Mouse (Mus musculus): ENCODE measurements around the gene Colec11. TPM values are rescaled to one million over a fixed set of nuclear protein-coding genes. Genes with fewer than 3 reads are reported as not detected.

The Colec11 gene
- 0.82 and 1.2 TPM in 2 replicates for polyA plus RNA-seq (2012; rRNA removed)

DNA sequence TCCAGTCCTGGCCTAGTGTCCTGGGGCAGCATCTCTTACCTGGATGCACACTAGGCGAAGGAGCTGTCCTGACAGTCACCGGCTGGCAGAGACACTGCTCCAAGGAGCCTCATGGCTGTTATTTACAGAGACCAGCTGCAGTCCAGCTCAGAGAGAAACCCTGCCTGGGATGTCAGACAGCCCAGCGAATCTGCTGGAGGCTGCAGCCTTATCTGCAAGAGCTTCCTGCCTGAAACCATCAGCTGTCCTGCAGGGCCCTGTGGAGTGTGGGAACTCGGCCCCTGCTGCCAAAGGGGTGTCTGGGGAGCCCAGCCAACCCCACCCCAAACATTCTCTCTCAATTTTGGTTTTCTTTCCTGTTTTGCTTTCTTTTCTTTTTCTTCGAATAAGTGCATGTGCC is at the start of gene Colec11:
TSS of gene Colec11 (minus strand) at position 183 of the 400 bp plus-strand sequence.

DNA sequence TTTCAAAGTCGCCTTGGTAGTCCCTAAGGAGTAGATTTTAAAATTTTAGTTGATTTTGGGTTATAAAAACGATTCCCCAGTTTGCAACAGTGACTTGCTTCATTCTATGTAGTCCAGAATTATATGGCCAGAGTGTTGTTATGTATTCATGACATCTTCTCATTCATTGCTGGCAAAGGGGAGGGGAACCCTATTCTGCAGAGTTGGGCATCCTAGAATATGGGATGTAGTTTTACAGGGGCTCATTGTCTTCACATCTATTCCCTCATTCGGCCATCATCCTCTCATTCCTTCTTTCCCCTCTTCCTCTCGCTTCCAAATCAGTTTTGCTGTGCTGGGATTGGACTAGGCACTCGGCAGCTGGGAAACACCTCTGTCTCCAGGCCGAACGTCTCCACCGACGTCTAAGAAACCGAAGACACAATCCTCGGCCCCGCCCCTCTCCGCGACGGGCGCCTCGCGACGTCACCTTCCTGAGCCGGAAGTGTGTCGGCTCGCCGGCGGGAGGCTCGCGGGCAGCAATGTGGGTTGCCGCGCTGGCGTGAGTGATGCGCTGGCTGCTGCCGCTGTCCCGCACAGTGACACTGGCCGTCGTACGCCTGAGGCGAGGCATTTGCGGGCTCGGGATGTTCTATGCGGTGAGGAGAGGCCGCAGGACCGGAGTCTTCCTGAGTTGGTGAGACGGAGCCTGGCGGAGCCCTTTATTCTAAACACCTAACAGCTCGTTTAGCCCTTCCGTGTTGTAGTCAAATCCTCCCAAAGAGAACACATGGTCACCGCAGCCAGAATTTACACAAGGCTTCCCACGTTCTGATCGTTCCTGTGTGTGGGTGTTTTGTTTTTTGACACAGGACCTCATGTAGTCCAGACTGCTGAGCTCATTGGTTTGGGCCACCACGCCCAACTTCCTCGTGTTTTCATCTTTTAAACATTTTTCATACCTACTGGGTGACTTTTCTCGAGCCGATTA is 26.2 kb upstream of the Colec11 start, which contains the start of gene Rnaseh1:
TSS of gene Rnaseh1 (plus strand) at position 462 of the 970 bp plus-strand sequence.

GRCm38 (mm10) chr12:28635535-28636476 is 12.6 kb upstream of the Colec11 start, which contains the start of gene Rps7:
Rps7 (minus strand) TSS chr12:28635953.

DNA sequence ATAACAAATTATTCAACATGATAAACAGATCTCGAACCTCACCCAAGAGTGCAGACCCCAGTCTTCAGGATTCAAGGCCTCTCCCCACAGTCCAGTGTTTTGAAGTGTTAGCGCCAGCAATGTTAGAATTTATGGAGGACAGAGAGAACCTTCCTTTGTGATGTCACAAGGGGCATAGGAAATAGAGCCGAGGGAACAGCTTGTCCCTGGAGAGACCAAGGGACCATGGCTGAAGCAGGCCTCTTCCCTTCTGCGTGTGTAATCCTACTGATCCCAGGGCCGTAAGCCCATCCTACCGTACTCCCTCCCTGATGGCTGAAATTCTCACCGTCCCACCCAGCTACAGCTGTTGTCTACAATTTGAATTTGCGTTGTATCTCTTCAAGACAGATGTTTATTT is 40.8 kb downstream of the Colec11 start, which contains the start of gene Allc:
TSS of gene Allc (minus strand) at position 101 of the 400 bp plus-strand sequence.

GRCm38 (mm10) chr12:28552299-28552698 is 70.9 kb downstream of the Colec11 start, which contains the start of gene Dcdc2c:
Dcdc2c (minus strand) TSS chr12:28552399.

Other genes starting within 250 kb of the Colec11 start
- 0.04 and 0.09 TPM in 2 replicates for gene Dcdc2c, start 71.0 kb downstream of the Colec11 start, polyA plus RNA-seq (2012; rRNA removed)
- gene Allc, start 40.9 kb downstream of the Colec11 start, polyA plus RNA-seq (2012; rRNA removed), result 0.05 and 0.13 TPM in 2 replicates
- gene Rps7, start 12.6 kb upstream of the Colec11 start, polyA plus RNA-seq (2012; rRNA removed), result 958 and 1,020 TPM in 2 replicates
- gene Rnaseh1, start 26.2 kb upstream of the Colec11 start, polyA plus RNA-seq (2012; rRNA removed), result 26.0 and 26.7 TPM in 2 replicates
- gene Adi1, start 51.9 kb upstream of the Colec11 start, polyA plus RNA-seq (2012; rRNA removed), result 15.3 and 17.0 TPM in 2 replicates
- gene Trappc12, start 127.1 kb upstream of the Colec11 start, polyA plus RNA-seq (2012; rRNA removed), result 35.4 and 35.8 TPM in 2 replicates
- gene Eipr1, start 128.4 kb upstream of the Colec11 start, polyA plus RNA-seq (2012; rRNA removed), result 42.7 and 46.8 TPM in 2 replicates

Measured in central nervous system, embryonic 14 days (tissue).